Mouse (Mus musculus) spleen, postnatal 14 days (tissue): ENCODE data around the gene Nrcam.

ENCODE experiments used
- DNase-seq, 2 experiments: peaks; one replicate each; pipeline ENCODE4 v3.0.0; 2021 to 2022; ENCODE audit warnings: low spot score in 2 of 2

Nrcam gene

DNA sequence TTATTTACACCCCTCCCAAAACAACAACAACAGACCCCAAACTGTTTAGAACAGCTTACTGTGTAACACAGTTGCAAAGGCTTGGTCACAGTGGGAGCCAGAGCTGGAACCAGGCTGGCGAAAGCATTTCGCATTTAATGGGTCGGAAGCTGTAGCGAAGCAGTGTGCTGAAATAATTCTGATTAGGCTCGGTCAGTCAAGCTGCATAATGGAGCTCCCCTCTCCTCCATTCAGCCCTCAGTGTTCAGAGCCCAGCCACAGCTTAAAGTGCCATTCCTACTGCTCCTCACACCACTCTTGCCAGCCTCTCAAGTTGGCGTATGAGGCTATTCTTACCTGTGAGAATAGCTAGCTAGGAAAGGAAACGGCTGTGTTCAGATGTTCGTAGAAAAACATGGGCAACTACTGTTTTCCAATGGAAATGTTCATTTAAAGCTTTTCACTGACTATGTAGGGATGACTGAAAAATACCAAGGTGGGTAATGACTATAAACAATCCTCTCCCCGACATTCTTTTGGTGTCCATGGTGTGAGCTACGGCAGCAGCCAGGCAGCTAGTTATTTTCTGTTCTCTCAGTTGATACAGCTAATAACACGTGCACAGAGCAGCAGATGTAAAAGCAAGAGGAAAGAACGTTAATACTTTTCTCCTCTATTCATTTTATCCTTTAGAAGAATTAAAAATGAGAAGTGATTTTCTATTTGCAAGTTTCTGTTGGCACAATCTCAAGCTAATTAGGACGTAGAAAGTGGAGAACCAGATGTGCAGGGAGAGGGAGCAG lies 108.6 kb downstream of the Nrcam start:
- DNase-seq, result no peak

DNA sequence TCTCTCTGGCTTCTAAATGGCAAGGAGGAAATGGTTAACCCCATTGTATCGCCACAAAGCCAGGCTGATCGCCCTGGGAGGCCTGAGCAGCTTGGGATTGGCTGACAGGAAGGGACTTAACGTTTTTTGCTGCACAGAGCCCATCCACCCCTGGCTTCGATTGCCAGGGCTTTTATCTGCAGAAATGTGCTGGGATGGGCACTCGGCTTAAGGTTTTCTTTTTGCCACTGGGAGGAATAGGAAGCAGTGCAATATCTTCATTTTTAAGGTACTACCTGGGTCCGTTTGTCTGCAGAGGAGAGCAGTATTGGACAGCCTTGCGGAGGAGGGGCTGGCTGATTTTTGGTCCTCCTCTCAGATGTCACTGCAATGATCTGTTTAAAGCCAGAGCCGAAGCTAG lies 110.2 kb downstream of the Nrcam start:
- DNase-seq, result no peak

DNA sequence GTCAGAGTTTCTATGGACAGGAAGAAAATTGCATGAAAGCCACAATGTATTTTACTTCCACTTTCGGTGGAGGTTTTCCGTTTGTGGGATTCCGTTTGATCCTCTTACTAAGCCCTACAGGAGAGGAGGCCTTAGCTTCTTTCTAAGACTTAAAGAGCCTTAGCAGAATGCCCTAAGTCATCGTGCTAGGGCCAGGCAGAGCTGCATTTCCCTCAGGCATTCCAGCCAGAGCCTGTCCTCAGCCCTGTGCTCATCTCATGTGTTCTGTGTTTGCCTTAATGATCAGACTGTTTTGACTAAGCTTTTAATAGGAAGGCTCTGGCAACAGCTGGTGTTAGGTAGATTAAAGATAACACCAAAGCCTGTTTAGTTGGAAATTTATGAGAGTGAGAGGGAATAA lies 111.5 kb downstream of the Nrcam start:
- DNase-seq, result no peak

GRCm38 (mm10) chr12:44450930-44451329 lies 122.2 kb downstream of the Nrcam start:
- DNase-seq, result no peak

DNA sequence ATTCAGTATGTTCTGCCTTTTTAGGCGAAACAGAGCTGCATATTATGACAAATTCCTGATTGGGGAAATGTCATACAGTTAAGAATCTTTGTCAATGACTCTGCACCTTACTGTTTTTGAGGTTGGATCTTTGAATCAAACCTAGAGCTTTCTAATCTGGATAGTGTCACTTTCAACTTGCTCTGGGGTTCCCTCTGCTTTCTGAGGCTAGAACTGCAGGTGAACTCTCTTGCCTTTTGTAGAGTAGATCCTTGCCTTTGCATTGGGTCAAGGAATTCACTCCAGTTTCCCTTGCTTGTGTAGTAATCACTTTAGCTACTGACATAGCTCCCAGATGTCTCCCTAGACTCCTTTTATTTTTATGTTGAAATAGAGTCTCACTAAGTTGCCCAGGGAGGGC lies 123.1 kb downstream of the Nrcam start:
- no peak for DNase-seq

GRCm38 (mm10) chr12:44453791-44454190 lies 125.1 kb downstream of the Nrcam start:
- no peak for DNase-seq

DNA sequence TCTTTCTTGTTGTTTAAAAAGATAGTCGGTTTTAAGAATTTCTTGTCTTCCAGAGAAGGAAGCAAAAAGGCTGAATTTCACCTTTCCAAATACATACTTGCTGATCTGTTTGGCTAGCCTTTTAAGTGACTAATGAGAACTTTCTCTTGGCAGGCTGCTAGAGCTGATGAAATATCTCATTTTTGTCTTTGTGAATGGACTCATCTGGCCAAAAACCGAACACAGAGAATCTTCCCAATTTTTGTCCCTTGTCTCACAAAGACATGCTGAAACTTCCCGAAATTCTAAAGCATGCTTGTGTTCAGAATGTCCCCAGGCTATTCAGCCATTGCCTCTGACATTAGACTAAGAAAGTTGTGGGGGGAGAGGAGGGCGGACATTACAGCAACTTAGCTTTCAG lies 129.3 kb downstream of the Nrcam start:
- DNase-seq, result no peak

DNA sequence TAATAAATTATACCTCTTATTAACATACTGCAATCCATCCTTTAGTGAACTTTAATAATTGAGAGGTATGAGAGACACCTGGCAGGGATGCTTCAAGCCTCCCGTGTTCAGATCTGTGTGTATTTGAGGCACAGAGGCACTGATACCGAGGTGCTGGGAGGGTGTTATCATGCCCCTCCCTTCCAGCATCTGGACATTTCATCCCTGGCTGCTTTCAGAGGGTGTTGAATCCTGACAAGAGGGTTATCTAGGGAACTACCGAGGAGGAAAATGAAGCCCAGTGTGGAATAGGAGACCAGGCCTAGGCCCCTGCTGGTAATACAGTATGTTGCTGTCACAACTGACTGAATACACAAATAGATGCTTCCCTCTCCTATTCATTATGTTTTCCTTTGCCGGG lies 133.8 kb downstream of the Nrcam start:
- no peak for DNase-seq

DNA sequence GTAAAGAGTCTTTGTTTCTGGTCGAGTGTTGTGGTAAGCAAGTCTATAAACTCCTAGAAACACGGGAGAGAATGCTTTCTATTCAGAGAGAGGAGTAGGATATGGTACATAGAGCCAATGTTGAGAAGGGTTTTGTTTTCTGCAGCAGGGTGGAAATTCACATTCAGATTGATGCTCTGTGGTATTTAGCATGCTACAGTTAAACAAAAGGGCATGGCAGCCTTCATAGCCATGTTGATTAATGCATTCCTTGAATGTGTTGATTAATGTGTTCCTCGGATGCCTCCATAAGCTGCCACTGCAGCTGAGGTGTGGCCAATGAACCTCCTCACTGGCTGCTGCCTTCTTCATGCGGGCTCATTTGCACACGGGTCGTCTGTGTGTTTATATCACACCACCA lies 134.3 kb downstream of the Nrcam start:
- no peak for DNase-seq

- no peak for DNase-seq
Measured at GRCm38 (mm10) chr12:44471073-44471472, 142.4 kb downstream of the Nrcam start.

DNA sequence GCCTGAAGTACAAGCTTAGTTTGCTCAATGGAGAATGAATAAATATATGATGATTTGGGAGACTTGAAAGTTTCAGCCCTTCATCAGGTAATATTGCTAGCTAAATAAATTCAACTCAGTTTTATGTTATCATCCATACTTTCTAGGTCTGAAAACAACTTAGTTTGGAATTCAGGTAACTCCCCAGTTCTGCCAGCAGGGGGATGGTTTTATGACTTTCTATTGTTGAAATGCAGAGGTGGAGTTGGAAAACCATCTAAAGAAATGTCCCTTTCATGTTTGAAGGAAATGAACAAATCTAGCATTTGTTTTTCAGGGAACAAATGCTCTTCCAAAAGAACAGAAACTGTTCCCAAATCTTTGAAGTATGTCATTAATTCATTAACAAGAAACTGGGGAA lies 146.7 kb downstream of the Nrcam start:
- DNase-seq, result no peak

- DNase-seq, result no peak
Measured at GRCm38 (mm10) chr12:44479260-44480030, 150.8 kb downstream of the Nrcam start.

DNA sequence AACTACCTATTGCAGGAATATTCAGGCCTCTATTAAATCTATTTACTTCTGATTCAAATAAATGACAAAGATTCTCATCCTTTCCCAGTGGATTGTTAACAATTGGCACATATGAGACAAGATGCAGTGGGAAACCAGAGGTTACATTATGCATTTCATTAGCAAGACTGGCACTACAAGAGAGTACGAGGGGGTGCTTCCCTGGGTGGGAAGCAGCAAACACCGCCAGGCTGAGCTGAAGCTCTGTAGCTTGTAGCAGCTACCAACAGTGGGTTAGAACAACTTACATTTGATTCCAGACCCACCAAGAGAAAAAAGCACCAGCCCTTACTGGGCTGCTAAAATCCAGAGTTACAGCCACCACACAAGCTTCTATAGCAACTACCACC lies 151.3 kb downstream of the Nrcam start:
- no peak for DNase-seq

GRCm38 (mm10) chr12:44481415-44481814 lies 152.7 kb downstream of the Nrcam start:
- DNase-seq, result no peak

- no peak for DNase-seq
Measured at GRCm38 (mm10) chr12:44492759-44493479, 164.2 kb downstream of the Nrcam start.

GRCm38 (mm10) chr12:44497762-44498161 lies 169.1 kb downstream of the Nrcam start:
- DNase-seq, result no peak

GRCm38 (mm10) chr12:44498872-44499271 lies 170.2 kb downstream of the Nrcam start:
- DNase-seq, result no peak

DNA sequence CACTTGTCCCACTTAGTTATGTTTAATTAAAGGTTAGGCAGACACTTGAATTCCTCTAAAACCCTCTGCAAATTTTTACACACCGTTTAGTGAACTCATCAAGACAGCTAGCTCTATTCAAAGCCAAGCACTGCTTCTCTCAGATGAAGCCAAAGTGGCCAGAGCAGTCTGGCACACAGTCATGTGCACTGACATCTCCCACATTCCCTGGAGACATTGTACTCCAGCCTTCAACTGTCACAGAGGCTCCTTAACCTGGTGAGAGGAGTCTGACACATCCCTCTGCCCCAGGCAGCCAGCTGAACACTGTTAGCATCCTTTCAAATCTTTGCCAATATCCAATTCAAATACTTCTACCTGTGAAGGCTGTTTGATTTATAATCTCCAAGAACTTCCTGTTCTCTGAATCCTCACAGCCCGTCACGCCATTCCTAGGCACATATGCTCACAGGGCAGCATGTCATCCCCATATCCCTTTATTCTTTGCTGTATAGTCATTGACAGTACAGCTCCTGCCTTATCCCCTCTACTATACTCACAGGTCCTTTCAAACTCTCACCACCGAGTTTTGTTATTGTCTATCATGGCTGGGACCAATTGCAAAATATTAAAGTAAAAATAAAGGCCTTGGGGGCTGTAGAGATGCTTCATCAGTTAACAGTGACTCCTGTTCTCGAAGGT lies 173.3 kb downstream of the Nrcam start:
- no peak for DNase-seq

DNA sequence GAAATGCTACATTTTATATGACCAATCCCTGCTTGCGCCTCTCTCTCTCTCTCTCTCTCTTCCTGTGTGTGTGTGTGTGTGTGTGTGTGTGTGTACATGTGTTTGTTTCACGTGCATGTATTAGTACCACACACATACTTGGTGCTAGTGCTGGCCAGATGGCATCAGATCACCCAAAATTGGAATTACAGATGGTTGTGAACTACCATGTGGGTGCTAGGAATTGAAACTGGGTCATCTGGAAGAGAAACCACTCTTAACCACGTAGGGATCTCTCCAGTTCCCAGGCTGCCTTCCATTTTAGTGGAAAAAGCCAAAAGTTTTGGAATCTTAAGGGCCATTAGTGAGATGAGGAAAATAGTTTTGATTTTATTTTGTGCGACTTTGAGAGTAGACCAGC lies 175.1 kb downstream of the Nrcam start:
- no peak for DNase-seq

GRCm38 (mm10) chr12:44508635-44509034 lies 179.9 kb downstream of the Nrcam start:
- DNase-seq, result no peak

DNA sequence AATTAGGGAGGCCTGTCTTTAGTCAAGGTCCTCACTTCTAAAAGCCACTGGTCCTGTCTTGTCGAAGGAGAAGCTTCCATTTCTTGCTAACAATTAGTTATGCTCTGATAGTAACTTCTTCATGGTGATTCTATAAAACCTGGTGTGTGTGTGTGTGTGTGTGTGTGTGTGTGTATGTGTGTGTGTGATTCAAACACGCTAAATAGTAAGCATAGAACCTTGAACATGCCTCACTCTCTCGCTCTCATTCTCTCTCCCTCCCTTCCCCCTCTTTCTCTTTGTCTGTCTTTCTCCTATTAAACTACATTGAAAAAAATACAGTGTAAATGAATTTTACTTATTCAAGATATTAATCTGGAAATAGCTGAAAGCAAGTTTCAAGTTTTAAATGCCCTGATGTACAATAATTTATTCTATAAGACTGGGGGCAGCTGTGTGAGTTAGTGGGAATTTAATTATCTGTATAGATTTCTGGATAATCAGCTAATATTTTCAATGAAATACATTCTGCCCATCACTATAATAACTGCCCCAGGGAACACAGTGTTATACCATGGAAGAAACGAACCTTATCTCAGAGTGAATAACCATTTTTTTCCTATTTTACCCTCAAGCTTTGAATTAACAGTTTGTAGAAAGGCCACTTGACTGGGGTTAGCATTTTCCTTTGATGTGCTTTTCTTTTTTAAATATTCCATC lies 180.9 kb downstream of the Nrcam start:
- no peak for DNase-seq
